Mouse (Mus musculus) neutrophil, adult 5-6 weeks (primary cell): ENCODE measurements around the gene Mettl24. TPM values are rescaled to one million over a fixed set of nuclear protein-coding genes. Genes with fewer than 3 reads are reported as not detected.

Experiments
- ATAC-seq: fragments of 151-379, 151-347 bp; 2 replicates; pipeline ENCODE4 v1.8.0; 2017; ENCODE audit warnings: mild to moderate bottlenecking, moderate TSS enrichment; ENCODE audit not compliant: insufficient number of reproducible peaks, poor library complexity, low FRiP score, severe bottlenecking; ENCODE audit errors: extremely low read depth
- total RNA-seq: library from RNA; stranded (forward); fragments of 200-1000 nt; gene quantifications from 2 replicates; pipeline ENCODE4 v1.2.3, GENCODE M21; 2017

Mettl24 gene
- total RNA-seq, 1 experiment from 2014 or later, result not detected

GRCm38 (mm10) chr10:40678477-40678876 lies 4.6 kb upstream of the Mettl24 start:
- ATAC-seq, result no peak

GRCm38 (mm10) chr10:40682470-40682869 lies 612 bp upstream of the Mettl24 start:
- ATAC-seq, result no peak

GRCm38 (mm10) chr10:40683868-40684253 lies 779 bp downstream of the Mettl24 start:
- no peak for ATAC-seq

GRCm38 (mm10) chr10:40684326-40684725 lies 1.2 kb downstream of the Mettl24 start:
- ATAC-seq, result no peak

GRCm38 (mm10) chr10:40685641-40686040 lies 2.6 kb downstream of the Mettl24 start:
- no peak for ATAC-seq

- no peak for ATAC-seq
These were observed 3.9 kb downstream of the Mettl24 start for GRCm38 (mm10) chr10:40686976-40687375.

- ATAC-seq, result no peak
These were observed 4.3 kb downstream of the Mettl24 start for GRCm38 (mm10) chr10:40687407-40687806.

GRCm38 (mm10) chr10:40688266-40688665 lies 5.2 kb downstream of the Mettl24 start:
- no peak for ATAC-seq

GRCm38 (mm10) chr10:40688873-40689272 lies 5.8 kb downstream of the Mettl24 start:
- no peak for ATAC-seq

- no peak for ATAC-seq
These were observed 15.6 kb downstream of the Mettl24 start for GRCm38 (mm10) chr10:40698652-40699051.

- ATAC-seq, result no peak
These were observed 28.0 kb downstream of the Mettl24 start for GRCm38 (mm10) chr10:40711127-40711526.

GRCm38 (mm10) chr10:40713018-40713608 lies 30.0 kb downstream of the Mettl24 start:
- no peak for ATAC-seq

- ATAC-seq, result no peak
These were observed 30.7 kb downstream of the Mettl24 start for GRCm38 (mm10) chr10:40713829-40714228.

- ATAC-seq, result no peak
These were observed 32.1 kb downstream of the Mettl24 start for GRCm38 (mm10) chr10:40715151-40715550.

GRCm38 (mm10) chr10:40716296-40716695 lies 33.2 kb downstream of the Mettl24 start:
- ATAC-seq, result no peak

GRCm38 (mm10) chr10:40716713-40717112 lies 33.6 kb downstream of the Mettl24 start:
- ATAC-seq, result no peak

GRCm38 (mm10) chr10:40718362-40718761 lies 35.3 kb downstream of the Mettl24 start:
- ATAC-seq, result no peak

- no peak for ATAC-seq
These were observed 36.0 kb downstream of the Mettl24 start for GRCm38 (mm10) chr10:40719062-40719461.

- no peak for ATAC-seq
These were observed 37.8 kb downstream of the Mettl24 start for GRCm38 (mm10) chr10:40720883-40721282.

GRCm38 (mm10) chr10:40724342-40724741 lies 41.3 kb downstream of the Mettl24 start:
- no peak for ATAC-seq

GRCm38 (mm10) chr10:40725066-40725465 lies 42.0 kb downstream of the Mettl24 start:
- ATAC-seq, result no peak
